Mouse (Mus musculus): ENCODE measurements around the gene Ptprd. TPM values are rescaled to one million over a fixed set of nuclear protein-coding genes. Genes with fewer than 3 reads are reported as not detected.

The Ptprd gene
- 66.9 and 72.5 TPM in 2 replicates for polyA plus RNA-seq (2016; fragmentation: Nextera tagmentation; extraction: Ambion mirVana)

GRCm38 (mm10) chr4:78211529-78212494 is at the start of gene Ptprd:
Gene Ptprd, minus strand, starts transcription at chr4:78211961.
- WGBS, result 2% methylated on average over 62 of the region's 86 CpGs

GRCm38 (mm10) chr4:78235820-78236219 is 24.1 kb upstream of the Ptprd start:
- ATAC-seq (ENCODE audit: low FRiP score, low read depth), result no peak
- Histone ChIP-seq H3K27ac (no peak overlapping the region), H3K27me3 (replicated peaks) (no peaks in the 10 kb centered on the region), H3K9ac (no peak overlapping the region), H3K4me1 (no peaks in the 10 kb centered on the region), H3K36me3 (no peaks in the 10 kb centered on the region), H3K9me3 (no peaks in the 10 kb centered on the region), H3K4me3 (no peak overlapping the region), H3K4me2 (replicated peaks) (no peak overlapping the region)
- 92% methylated on average over 2 of the region's 2 CpGs for WGBS

More at GRCm38 (mm10) chr4:78211529-78212494, at the start of gene Ptprd:
- ATAC-seq (ENCODE audit: low FRiP score, low read depth), result peak; percentile 93
- Histone ChIP-seq H3K4me1 (no peaks in the 10 kb centered on the region), H3K36me3 (no peaks in the 10 kb centered on the region), H3K27ac (no peak within 1 kb of the TSS; the same call in 1 of the 2 replicates), H3K27me3 (replicated peaks) (0 out of 2 replicates have a peak, but pooled peaks cover 8% of the 10 kb centered on the region), H3K4me3 (peak within 1 kb of the TSS; percentile 53), H3K4me2 (replicated peaks) (peak within 1 kb of the TSS; percentile 95), H3K9ac (peak within 1 kb of the TSS; percentile 61), H3K9me3 (no peaks in the 10 kb centered on the region)

- ATAC-seq (ENCODE audit: low FRiP score, low read depth), result no peak
- no peak overlapping the region for H3K9ac ChIP-seq
- H3K4me1 ChIP-seq, result no peaks in the 10 kb centered on the region
- H3K4me2 ChIP-seq (replicated peaks), result no peak overlapping the region
- H3K36me3 ChIP-seq, result no peaks in the 10 kb centered on the region
- 81% methylated on average over 2 of the region's 2 CpGs for WGBS
- H3K4me3 ChIP-seq, result no peak overlapping the region
- H3K27ac ChIP-seq, result no peak overlapping the region
- H3K9me3 ChIP-seq, result no peaks in the 10 kb centered on the region
- no peaks in the 10 kb centered on the region for H3K27me3 ChIP-seq (replicated peaks)
Measured at GRCm38 (mm10) chr4:78235316-78235715, 23.6 kb upstream of the Ptprd start.

- WGBS, result 85% methylated on average over 1 of the region's 1 CpGs
- H3K9ac ChIP-seq, result no peak overlapping the region
- no peaks in the 10 kb centered on the region for H3K4me1 ChIP-seq
- no peaks in the 10 kb centered on the region for H3K36me3 ChIP-seq
- H3K27me3 ChIP-seq (replicated peaks), result no peaks in the 10 kb centered on the region
- no peak overlapping the region for H3K27ac ChIP-seq
- ATAC-seq (ENCODE audit: low FRiP score, low read depth), result no peak
- no peak overlapping the region for H3K4me3 ChIP-seq
- H3K4me2 ChIP-seq (replicated peaks), result no peak overlapping the region
- H3K9me3 ChIP-seq, result no peaks in the 10 kb centered on the region
Measured at GRCm38 (mm10) chr4:78234681-78235080, 22.9 kb upstream of the Ptprd start.

GRCm38 (mm10) chr4:78213949-78214348 is 2.2 kb upstream of the Ptprd start:
- Histone ChIP-seq H3K27me3 (replicated peaks) (0 out of 2 replicates have a peak, but pooled peaks cover 8% of the 10 kb centered on the region), H3K9me3 (no peaks in the 10 kb centered on the region), H3K4me1 (no peaks in the 10 kb centered on the region), H3K27ac (no peak overlapping the region), H3K9ac (no peak overlapping the region), H3K4me2 (replicated peaks) (no peak overlapping the region), H3K4me3 (no peak overlapping the region), H3K36me3 (no peaks in the 10 kb centered on the region)
- ATAC-seq (ENCODE audit: low FRiP score, low read depth), result no peak
- WGBS, result 39% methylated on average over 4 of the region's 4 CpGs

GRCm38 (mm10) chr4:78212941-78213340 is 1.2 kb upstream of the Ptprd start:
- Histone ChIP-seq H3K4me3 (no peak overlapping the region), H3K9ac (no peak overlapping the region)
- ATAC-seq (ENCODE audit: low FRiP score, low read depth), result no peak

GRCm38 (mm10) chr4:78210878-78211528 is 758 bp downstream of the Ptprd start:
- H3K27me3 ChIP-seq (replicated peaks), result 0 out of 2 replicates have a peak, but pooled peaks cover 8% of the 10 kb centered on the region
- no peaks in the 10 kb centered on the region for H3K36me3 ChIP-seq
- no peaks in the 10 kb centered on the region for H3K4me1 ChIP-seq
- peak overlapping the region; percentile 61 for H3K9ac ChIP-seq
- H3K27ac ChIP-seq, result no peak overlapping the region
- ATAC-seq (ENCODE audit: low FRiP score, low read depth), result no peak
- no peaks in the 10 kb centered on the region for H3K9me3 ChIP-seq
- H3K4me2 ChIP-seq (replicated peaks), result peak overlapping the region; percentile 95
- 29% methylated on average over 9 of the region's 9 CpGs for WGBS
- peak overlapping the region; percentile 53 for H3K4me3 ChIP-seq

More at GRCm38 (mm10) chr4:78212941-78213340, 1.2 kb upstream of the Ptprd start:
- 0 out of 2 replicates have a peak, but pooled peaks cover 8% of the 10 kb centered on the region for H3K27me3 ChIP-seq (replicated peaks)
- no peaks in the 10 kb centered on the region for H3K9me3 ChIP-seq
- H3K4me2 ChIP-seq (replicated peaks), result peak overlapping the region; percentile 95; the same call in 1 of the 2 replicates
- no peaks in the 10 kb centered on the region for H3K36me3 ChIP-seq
- no peak overlapping the region for H3K27ac ChIP-seq
- 64% methylated on average over 4 of the region's 4 CpGs for WGBS
- H3K4me1 ChIP-seq, result no peaks in the 10 kb centered on the region

- Histone ChIP-seq H3K4me2 (replicated peaks) (no peak overlapping the region), H3K27me3 (replicated peaks) (no peaks in the 10 kb centered on the region), H3K9ac (no peak overlapping the region), H3K9me3 (no peaks in the 10 kb centered on the region), H3K4me1 (no peaks in the 10 kb centered on the region), H3K4me3 (no peak overlapping the region), H3K36me3 (no peaks in the 10 kb centered on the region), H3K27ac (no peak overlapping the region)
- WGBS, result 60% methylated on average over 3 of the region's 3 CpGs
- no peak for ATAC-seq (ENCODE audit: low FRiP score, low read depth)
Measured at GRCm38 (mm10) chr4:78205018-78205417, 6.7 kb downstream of the Ptprd start.

GRCm38 (mm10) chr4:78168447-78168846 is 43.3 kb downstream of the Ptprd start:
- ATAC-seq (ENCODE audit: low FRiP score, low read depth), result no peak
- Histone ChIP-seq H3K4me3 (no peak overlapping the region), H3K36me3 (no peaks in the 10 kb centered on the region), H3K4me2 (replicated peaks) (no peak overlapping the region), H3K27me3 (replicated peaks) (no peaks in the 10 kb centered on the region), H3K27ac (no peak overlapping the region), H3K9ac (no peak overlapping the region), H3K4me1 (no peaks in the 10 kb centered on the region), H3K9me3 (no peaks in the 10 kb centered on the region)
- 87% methylated on average over 1 of the region's 1 CpGs for WGBS

- H3K4me3 ChIP-seq, result no peak overlapping the region
- no peaks in the 10 kb centered on the region for H3K36me3 ChIP-seq
- no peaks in the 10 kb centered on the region for H3K9me3 ChIP-seq
- no peak for ATAC-seq (ENCODE audit: low FRiP score, low read depth)
- no peak overlapping the region for H3K4me2 ChIP-seq (replicated peaks)
- 72% methylated on average over 3 of the region's 3 CpGs for WGBS
- no peak overlapping the region for H3K9ac ChIP-seq
- no peak overlapping the region for H3K27ac ChIP-seq
- H3K27me3 ChIP-seq (replicated peaks), result no peaks in the 10 kb centered on the region
- no peaks in the 10 kb centered on the region for H3K4me1 ChIP-seq
Measured at GRCm38 (mm10) chr4:78160451-78160850, 51.3 kb downstream of the Ptprd start.

GRCm38 (mm10) chr4:78150561-78150960 is 61.2 kb downstream of the Ptprd start:
- no peaks in the 10 kb centered on the region for H3K36me3 ChIP-seq
- no peaks in the 10 kb centered on the region for H3K4me1 ChIP-seq
- 58% methylated on average over 1 of the region's 1 CpGs for WGBS
- H3K4me3 ChIP-seq, result no peak overlapping the region
- no peak overlapping the region for H3K9ac ChIP-seq
- H3K27me3 ChIP-seq (replicated peaks), result no peaks in the 10 kb centered on the region
- H3K4me2 ChIP-seq (replicated peaks), result no peak overlapping the region
- no peaks in the 10 kb centered on the region for H3K9me3 ChIP-seq
- no peak overlapping the region for H3K27ac ChIP-seq
- ATAC-seq (ENCODE audit: low FRiP score, low read depth), result no peak

GRCm38 (mm10) chr4:78142767-78143148 is 69.0 kb downstream of the Ptprd start:
- Histone ChIP-seq H3K27ac (no peak overlapping the region), H3K4me1 (0 out of 2 replicates have a peak, but pooled peaks cover 5% of the 10 kb centered on the region), H3K4me3 (no peak overlapping the region), H3K36me3 (no peaks in the 10 kb centered on the region), H3K9ac (no peak overlapping the region), H3K4me2 (replicated peaks) (no peak overlapping the region), H3K9me3 (no peaks in the 10 kb centered on the region), H3K27me3 (replicated peaks) (no peaks in the 10 kb centered on the region)
- ATAC-seq (ENCODE audit: low FRiP score, low read depth), result peak; percentile 52; the same call in 1 of the 2 replicates
- WGBS, result 46% methylated on average over 1 of the region's 1 CpGs

Measured in neural tube, embryonic 12.5 days (tissue).